Mouse (Mus musculus) CH12.LX (cell line): ENCODE measurements around the gene Prcc.

Experiments
- CTCF ChIP-seq, 2 experiments: IDR thresholded peaks in 1 of 2; conservative IDR thresholded peaks in 1 of 2; 2 replicates each; pipeline ENCODE4 v1.5.1; 2011 to 2012; ENCODE audit warnings: low read depth in 2 of 2, low read length in 2 of 2, improper control_type of control experiment in 1 of 2, inconsistent platforms in 1 of 2, mild to moderate bottlenecking in 1 of 2, moderate library complexity in 1 of 2
- EP300 ChIP-seq: IDR thresholded peaks from 2 replicates; pipeline ENCODE4 v1.6.1; 2011; ENCODE audit warnings: low read length, improper control_type of control experiment
- NRF1 ChIP-seq: IDR thresholded peaks from 2 replicates; pipeline ENCODE4 v1.6.1; 2014; ENCODE audit warnings: low read depth, mild to moderate bottlenecking, inconsistent platforms, low read length, improper control_type of control experiment, moderate library complexity
- POLR2A ChIP-seq: IDR thresholded peaks from 2 replicates; pipeline ENCODE4 v1.6.1; 2011; ENCODE audit warnings: low read depth, mild to moderate bottlenecking, improper control_type of control experiment, low read length
- UBTF ChIP-seq: IDR thresholded peaks from 2 replicates; pipeline ENCODE4 v1.6.1; 2012; ENCODE audit warnings: low read depth, mild to moderate bottlenecking, inconsistent platforms, low read length, improper control_type of control experiment, moderate library complexity
- ZC3H11A ChIP-seq: IDR thresholded peaks from 2 replicates; pipeline ENCODE4 v1.6.1; 2012; ENCODE audit warnings: low read depth, mild to moderate bottlenecking, inconsistent platforms, low read length, improper control_type of control experiment

GRCm38 (mm10) chr3:87832109-87832859 lies 53.1 kb downstream of the Prcc start:
- TF ChIP-seq EP300, result peak; percentile 88
- no peak for TF ChIP-seq ZC3H11A
- TF ChIP-seq POLR2A, result no peak
- no peak for TF ChIP-seq NRF1
- TF ChIP-seq UBTF, result no peak
- no peak for TF ChIP-seq CTCF (conservative IDR thresholded peaks at IDR 0.05 in 1 of 2, IDR thresholded peaks at IDR 0.05 in 1 of 2; ENCODE audit: low read depth in 2 of 2, low read length in 2 of 2)
